Mouse (Mus musculus) brown adipose tissue, adult 24 weeks (tissue): Measurements from ENCODE around the gene Cadps2. TPM values are rescaled to one million over a fixed set of nuclear protein-coding genes. Genes with fewer than 3 reads are reported as not detected.

Experiments
- H3K27ac ChIP-seq: fragments of 200-500 bp; replicated peaks from 2 replicates; pipeline ENCODE4 v1.5.1; 2012; ENCODE audit warnings: low read depth, mild to moderate bottlenecking, low read length
- H3K4me1 ChIP-seq: fragments of 200-500 bp; 2 replicates; pipeline ENCODE4 v1.6.1; 2012; ENCODE audit warnings: low read length, mixed read lengths; ENCODE audit not compliant: control insufficient read depth, insufficient read depth, insufficient read length
- H3K4me3 ChIP-seq: fragments of 200-500 bp; 2 replicates; pipeline ENCODE4 v1.5.1; 2012; ENCODE audit warnings: low read depth, mild to moderate bottlenecking, low read length, moderate library complexity; ENCODE audit not compliant: insufficient read depth
- polyA plus RNA-seq: library from polyadenylated mRNA; stranded (reverse); fragments of >200 nt; gene quantifications from 2 replicates; pipeline ENCODE4 v1.2.4, GENCODE M21; 2012; ENCODE audit not compliant: missing spikeins, insufficient read depth, insufficient read length

The Cadps2 gene
- polyA plus RNA-seq, 1 experiment: 1.1 TPM

DNA sequence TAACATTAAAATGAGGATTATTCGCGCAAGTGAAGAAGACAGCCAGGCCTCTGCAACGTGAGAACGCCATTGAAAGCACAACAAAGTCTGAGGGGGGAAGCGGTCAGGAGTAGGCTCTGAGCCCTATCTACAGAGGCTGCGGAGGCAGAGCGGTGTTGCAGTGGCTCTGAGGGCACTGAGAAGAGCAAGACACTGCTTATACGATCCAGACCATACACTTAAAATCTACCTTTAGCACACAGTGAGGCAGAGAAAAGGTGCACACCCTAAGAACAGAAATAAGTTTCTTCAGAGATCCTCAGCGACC, 557.8 kb downstream of the Cadps2 start:
- Histone ChIP-seq H3K4me1 (no peaks in the 10 kb centered on the region), H3K27ac (no peak overlapping the region), H3K4me3 (no peak overlapping the region)

DNA sequence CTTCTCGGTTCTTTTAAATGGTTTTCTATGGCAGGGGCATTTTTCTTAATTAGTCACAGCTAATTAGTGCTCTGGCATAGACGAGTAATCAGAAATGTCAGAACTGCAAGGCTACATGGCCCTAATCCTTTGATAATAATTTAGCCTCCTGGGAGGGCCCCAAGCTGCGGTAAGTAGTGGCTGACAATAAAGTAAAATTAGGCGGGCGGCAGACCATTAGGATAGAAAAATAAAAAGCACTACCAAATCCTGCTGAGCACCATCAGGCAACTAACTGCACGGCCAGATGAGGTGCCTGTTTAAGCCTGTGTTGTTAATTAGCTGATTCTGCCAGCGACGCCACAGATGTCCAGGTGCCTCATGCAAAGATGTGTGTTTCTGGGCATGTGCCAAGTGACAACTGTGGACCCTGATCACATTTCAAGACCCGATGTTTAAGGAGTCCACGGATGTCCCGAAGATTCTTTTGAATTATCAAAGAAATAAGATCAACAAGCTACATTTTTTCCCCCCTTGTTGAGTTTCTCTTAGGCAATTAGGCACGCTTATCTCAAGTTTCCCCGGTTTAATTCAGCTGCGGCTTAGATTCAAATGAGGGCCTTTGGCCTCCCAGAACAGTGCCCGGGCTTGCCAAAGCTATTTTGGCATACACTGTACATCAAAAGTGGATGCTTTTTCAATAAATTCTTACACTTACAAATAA, 558.3 kb downstream of the Cadps2 start:
- H3K27ac ChIP-seq: no peak overlapping the region

DNA sequence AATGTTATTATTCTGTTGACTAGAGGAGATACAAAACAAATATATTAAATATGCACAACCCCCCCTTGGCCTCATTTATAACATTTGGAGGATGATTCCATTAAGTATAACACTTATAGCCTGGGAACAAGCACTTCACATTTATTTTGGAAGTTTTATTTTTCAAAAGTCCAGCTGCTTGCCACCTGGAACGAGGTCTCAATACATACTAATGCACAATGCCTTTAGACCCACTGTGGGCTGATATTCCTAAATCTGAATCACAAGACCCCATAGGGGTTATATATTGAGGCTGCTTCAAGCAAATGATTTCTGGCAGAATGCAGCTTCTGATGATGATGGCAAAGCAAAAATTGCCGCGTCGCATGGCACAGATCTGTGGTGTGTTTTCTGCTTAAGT, 565.7 kb downstream of the Cadps2 start:
- Histone ChIP-seq H3K4me3 (no peak overlapping the region), H3K27ac (no peak overlapping the region), H3K4me1 (no peaks in the 10 kb centered on the region)

More for the DNA sequence above, 558.3 kb downstream of the Cadps2 start:
- H3K4me3 ChIP-seq: no peak overlapping the region
- H3K4me1 ChIP-seq: no peaks in the 10 kb centered on the region

DNA sequence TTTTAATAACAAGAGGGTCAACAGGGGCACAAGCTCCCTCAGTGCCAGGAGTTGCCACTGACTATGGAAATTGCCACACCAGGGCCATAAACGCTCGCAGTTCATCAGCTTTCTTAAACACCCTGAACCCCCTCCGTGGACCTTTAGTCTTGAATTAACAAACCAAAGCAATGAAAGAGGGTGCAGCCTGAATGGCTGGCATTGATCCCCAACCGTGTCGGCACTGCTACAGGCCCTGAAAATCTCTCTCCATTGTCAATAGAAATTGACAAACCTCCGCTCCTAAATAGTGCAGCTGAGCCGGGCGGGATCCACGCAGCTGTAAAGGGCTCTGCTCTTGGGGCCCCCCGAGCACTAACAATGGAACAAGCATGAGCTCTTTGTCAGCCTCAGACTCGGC, 566.2 kb downstream of the Cadps2 start:
- H3K4me1 ChIP-seq: no peaks in the 10 kb centered on the region
- H3K27ac ChIP-seq: no peak overlapping the region
- no peak overlapping the region for H3K4me3 ChIP-seq

DNA sequence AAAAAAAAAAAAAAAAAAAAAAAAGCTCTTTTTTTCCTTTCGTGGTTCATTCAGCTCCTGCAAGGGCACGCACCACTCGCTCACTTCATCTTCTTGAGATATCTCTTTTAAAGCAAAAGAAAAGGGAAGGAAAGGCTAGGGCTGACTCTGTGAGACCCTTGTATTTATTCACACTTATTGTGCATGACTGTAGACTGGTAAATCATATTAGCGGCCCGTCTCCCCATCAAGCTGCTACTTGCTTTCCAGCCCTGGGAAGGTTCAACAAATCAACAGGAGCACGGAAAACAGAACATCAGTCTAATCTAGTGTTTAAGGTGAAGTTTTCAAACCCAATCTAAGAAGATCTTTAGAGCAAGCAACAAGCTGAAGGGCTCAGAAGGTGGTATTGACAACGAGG, 566.7 kb downstream of the Cadps2 start:
- H3K27ac ChIP-seq: no peak overlapping the region
- H3K4me1 ChIP-seq: no peaks in the 10 kb centered on the region
- H3K4me3 ChIP-seq: no peak overlapping the region

DNA sequence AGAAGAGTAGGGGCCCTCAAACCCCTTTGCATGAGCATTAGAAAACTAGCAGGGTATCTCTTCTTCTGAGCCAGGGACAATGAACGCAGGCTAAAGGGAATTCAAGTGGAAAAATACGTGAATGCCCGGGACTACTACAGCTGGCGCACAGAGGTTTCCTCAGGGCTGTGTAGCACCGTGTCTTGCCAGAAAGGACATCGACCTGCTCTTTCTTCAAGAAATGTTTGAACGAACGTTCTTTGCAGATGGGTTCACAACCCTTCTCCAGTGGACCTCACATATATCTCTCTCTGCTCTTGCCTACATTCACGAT, 578.5 kb downstream of the Cadps2 start:
- H3K4me3 ChIP-seq: no peak overlapping the region
- H3K27ac ChIP-seq: no peak overlapping the region
- no peaks in the 10 kb centered on the region for H3K4me1 ChIP-seq

DNA sequence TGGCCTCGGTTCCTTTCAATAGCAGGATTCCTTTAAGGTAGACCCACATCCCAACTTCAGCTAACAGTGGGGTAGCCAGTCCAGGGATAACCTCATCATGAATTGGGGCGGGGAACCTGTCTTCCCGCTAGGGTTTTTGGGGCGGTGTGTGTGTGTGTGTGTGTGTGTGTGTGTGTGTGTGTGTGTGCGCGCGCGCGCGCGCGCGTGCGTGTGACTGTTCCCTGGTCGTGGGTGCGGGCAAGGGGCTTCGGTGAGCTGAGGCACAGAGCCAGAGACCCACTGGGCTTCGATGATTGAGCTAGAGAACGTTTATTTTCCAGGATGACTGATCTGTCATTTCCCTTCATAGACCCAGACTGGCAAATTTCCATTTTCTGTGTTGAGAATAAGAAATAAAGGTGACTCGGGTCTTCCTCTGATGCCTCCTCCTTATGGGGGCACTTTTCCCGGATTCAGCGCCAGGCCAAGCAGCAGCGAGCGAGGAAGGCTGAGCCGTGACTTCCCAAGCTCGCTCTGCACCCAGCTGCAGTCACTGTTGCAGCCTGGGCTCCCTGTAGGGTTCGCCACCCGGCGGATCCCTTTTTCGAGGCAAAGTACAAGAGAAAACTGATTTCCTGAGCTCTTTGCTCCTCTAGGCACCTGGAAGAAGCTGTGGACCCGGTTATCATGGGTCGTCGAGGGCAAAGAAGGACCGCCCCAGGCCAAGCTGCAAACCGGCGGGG, 579.0 kb downstream of the Cadps2 start:
- no peak overlapping the region for H3K27ac ChIP-seq
- no peaks in the 10 kb centered on the region for H3K4me1 ChIP-seq
- no peak overlapping the region for H3K4me3 ChIP-seq

DNA sequence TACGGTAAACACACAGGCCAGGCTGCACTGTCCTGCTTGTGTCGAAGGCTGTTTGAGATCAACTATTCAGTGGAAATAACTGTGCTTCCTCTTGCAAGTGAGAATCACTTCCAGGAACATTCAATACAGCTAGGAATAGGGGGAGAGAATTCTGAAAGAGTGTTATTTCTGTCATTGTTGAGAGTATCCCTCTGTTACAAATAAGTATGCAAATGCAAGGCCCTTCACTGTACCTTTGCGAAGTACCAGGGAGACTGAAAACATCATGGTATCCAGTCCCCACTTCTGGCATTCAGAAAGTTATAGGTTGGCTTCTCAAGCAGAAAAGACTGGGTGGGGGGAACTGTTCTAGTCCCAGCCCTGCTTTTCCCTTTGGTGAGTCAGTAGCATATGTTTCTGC, 581.2 kb downstream of the Cadps2 start:
- Histone ChIP-seq H3K4me3 (no peak overlapping the region), H3K4me1 (no peaks in the 10 kb centered on the region), H3K27ac (no peak overlapping the region)

DNA sequence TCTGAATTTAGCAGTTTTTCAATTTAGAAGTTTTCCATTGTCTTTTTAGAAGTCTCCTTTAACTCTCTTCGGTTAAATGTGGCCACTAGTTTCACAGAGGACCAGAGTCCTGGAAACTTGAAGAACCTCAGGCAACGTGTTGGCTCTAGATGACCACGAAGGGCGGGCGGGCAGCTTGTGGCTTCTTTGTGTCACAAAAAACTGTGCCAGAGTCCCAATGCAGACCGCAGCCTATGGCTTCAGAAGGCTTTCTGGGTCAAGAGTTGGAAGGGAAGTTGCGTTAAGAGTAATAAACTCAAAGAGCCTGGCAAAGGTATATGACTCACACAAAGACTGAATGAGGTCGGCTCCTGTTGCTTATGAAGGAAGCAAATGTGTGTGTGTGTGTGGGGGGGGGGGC, 584.1 kb downstream of the Cadps2 start:
- H3K4me1 ChIP-seq: no peaks in the 10 kb centered on the region
- no peak overlapping the region for H3K4me3 ChIP-seq
- H3K27ac ChIP-seq: no peak overlapping the region

DNA sequence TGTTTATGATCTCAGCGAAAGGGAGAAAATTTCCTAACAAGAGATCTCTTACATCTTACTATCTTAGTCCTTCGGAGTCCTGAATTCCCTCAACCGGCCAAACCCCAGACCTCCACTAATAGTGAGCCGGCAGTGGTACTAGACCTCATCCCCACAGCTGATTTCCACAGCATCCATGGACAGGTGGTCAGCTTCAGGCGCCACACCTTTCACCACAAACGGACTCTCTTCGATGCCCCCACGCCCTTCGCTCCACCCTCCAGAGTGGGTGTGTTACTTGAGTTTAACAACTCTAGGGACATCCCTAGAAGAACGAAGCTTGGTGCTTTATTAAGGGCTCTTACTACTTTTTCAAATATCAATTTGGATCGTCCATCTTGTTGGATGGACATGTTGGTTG, 584.6 kb downstream of the Cadps2 start:
- no peak overlapping the region for H3K4me3 ChIP-seq
- H3K27ac ChIP-seq: no peak overlapping the region
- no peaks in the 10 kb centered on the region for H3K4me1 ChIP-seq

DNA sequence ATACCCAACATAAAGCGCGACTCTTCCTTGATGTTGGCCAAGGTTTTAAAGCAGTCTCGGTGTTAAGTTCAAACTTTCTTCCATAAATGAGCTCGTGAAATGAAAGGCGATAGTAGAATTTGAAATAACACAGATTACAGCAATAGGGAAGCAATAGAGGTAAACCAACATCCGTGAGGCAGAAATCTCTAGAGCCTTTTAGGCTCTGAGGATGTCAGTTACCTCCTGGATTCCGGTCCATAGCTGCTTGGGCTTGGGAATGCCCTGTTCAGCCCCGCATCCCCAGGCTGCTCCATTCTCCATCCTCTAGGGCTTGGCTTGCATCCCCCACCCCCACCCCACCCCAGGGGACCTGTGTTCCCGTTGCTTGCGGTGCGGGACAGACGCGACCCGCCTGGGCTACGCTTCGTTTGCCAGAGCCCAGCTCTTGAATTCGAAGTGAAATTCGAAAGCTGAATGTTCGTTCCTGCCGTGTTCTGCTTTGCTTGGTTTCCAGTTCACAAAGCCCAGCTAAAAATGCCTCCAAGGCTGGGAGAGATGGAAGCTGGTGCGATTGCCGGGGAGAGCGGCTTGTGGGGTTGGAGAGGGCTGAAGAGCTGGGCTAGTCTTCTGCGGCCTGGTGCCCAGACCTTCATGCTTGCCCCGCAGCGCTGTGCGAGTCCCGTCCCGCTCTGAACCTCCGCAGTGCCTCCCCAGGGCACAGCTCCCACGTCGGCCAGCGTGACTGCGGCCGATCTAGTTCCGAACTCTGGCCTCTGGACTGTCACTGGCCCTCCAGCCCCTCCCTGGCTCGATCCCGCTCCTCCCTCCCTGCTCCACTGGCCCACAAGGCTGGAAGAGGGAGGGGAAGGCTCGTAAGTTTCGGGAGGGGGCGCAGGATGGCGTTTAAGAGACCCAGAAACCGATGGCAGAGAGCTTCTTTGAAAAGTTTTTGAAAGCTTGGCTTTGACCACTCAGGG, 585.6 kb downstream of the Cadps2 start:
- Histone ChIP-seq H3K4me3 (no peak overlapping the region), H3K4me1 (no peaks in the 10 kb centered on the region), H3K27ac (no peak overlapping the region)

DNA sequence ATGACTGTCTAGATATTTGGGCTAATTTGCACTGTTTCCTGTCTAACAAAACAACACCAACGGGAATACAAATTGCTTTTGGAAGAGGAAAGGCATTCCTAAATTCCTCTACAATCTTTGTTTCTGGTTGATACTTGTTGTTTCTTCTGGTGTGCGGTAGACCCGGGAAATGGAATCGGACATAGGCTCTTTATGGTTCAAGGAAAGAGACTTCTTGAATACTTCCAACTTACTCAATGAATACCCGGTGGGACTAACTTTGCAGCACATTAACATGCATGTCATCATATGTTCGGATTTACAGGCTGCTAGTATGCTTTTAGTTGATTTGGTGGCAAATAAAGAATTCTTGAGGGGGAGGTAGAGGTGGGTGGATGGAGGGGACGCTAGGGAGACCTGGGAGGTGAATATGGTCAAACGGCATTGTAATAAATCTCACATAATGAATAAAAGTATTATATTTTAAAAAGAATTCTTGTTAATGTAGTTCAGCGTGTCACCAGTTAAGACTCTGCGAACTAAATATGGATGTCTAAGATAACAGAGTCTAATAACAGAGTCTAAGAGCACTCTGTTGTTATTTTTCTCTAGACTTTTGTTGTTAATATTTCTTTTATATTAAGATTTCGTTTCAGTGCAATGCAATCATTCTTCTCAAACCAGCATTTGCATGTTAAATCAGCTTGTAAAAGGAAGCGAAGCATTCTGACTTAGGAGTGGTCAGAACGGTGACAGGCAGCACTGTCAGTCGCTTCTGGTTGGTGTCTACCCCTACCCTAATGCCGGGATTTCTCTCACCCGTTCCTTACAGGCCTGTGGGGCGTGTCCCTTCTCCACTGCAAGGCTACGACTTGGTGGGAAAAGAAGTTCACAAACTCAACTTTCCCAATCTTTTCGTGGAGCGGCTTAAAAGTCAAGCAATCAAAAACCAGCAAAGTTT, 586.8 kb downstream of the Cadps2 start:
- Histone ChIP-seq H3K4me1 (no peaks in the 10 kb centered on the region), H3K27ac (no peak overlapping the region), H3K4me3 (no peak overlapping the region)

DNA sequence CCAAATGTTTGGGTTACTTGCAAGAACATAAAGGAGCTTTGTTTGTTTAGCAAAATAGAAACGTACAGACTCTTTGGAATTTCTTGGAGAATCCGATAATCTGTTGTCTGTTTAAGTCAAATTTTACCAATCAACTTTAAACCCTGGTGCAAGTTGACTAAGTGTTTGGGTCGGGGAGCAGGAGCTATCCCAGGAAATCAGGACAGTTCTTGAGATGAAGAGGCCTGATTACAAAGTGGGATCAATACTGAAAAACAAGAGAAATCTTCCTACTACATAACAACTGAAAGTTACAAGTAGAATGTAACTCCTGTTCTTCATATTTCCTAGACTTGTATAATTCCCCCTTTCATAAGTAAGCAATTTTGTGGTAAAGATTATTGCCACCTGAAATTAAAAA, 587.8 kb downstream of the Cadps2 start:
- Histone ChIP-seq H3K4me1 (no peaks in the 10 kb centered on the region), H3K4me3 (no peak overlapping the region), H3K27ac (no peak overlapping the region)

DNA sequence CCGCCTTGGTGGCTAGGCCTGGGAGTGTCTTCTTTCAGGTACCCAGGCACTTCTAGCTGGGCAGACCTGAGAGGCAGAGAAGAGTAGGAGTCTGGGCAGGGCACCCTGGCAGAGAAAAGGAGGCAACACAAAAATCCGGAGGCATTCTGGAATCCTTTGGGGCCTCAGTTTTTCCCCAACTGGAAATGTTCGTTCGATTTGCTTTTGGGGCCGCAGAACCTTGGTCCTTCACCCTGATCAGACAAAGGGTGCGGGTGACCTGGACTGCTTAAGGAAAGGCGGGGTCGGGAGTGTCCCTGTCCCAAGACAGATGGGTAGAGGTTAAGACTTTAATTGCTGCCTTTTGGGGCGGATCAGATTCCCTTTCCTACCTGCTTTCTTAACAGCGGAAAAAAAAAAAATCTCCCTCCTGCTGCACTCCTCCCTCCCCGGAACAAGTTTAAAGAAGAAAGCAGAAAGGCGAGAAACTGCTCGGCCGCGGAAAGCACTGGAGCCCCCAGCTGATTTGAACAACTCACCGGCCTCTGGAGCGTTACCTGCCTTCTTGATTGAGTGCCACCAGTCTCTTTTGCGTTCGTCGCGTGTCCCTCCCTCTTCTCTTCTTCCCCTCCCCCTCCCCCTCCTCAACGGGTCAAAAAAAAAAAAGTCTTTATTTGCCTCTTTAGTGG, 588.8 kb downstream of the Cadps2 start:
- Histone ChIP-seq H3K4me1 (no peaks in the 10 kb centered on the region), H3K27ac (no peak overlapping the region), H3K4me3 (no peak overlapping the region)
